Mouse (Mus musculus) liver, embryonic 12.5 days (tissue): ENCODE measurements around the gene Olfr684. TPM values are rescaled to one million over a fixed set of nuclear protein-coding genes. Genes with fewer than 3 reads are reported as not detected.

Source experiments
- ATAC-seq: fragments of 200-750 bp; cut with Nextera tagmentation; 2 replicates; pipeline ENCODE4 v1.8.0; 2017; ENCODE audit warnings: moderate number of reproducible peaks, mild to moderate bottlenecking, moderate library complexity
- H3K27ac ChIP-seq: fragments of 300-500 bp; sonication (generic); 2 replicates; pipeline ENCODE4 v1.5.1; 2016; ENCODE audit warnings: mild to moderate bottlenecking
- H3K27me3 ChIP-seq: fragments of 300-500 bp; sonication (generic); replicated peaks from 2 replicates; pipeline ENCODE4 v1.6.1; 2016; ENCODE audit warnings: mild to moderate bottlenecking, moderate library complexity
- H3K36me3 ChIP-seq: fragments of 300-500 bp; sonication (generic); 2 replicates; pipeline ENCODE4 v1.6.1; 2016; ENCODE audit warnings: mild to moderate bottlenecking, moderate library complexity
- H3K4me1 ChIP-seq: fragments of 300-500 bp; sonication (generic); 2 replicates; pipeline ENCODE4 v1.6.1; 2016
- H3K4me2 ChIP-seq: fragments of 300-500 bp; sonication (generic); 2 replicates; pipeline ENCODE4 v1.6.1; 2016; ENCODE audit warnings: mild to moderate bottlenecking, moderate library complexity
- H3K4me3 ChIP-seq: fragments of 300-500 bp; sonication (generic); 2 replicates; pipeline ENCODE4 v1.5.1; 2016; ENCODE audit warnings: mild to moderate bottlenecking, moderate library complexity
- H3K9ac ChIP-seq: fragments of 300-500 bp; sonication (generic); 2 replicates; pipeline ENCODE4 v1.6.1; 2016; ENCODE audit warnings: mild to moderate bottlenecking, moderate library complexity
- H3K9me3 ChIP-seq: fragments of 300-500 bp; sonication (generic); replicated peaks from 2 replicates; pipeline ENCODE4 v1.6.1; 2016; ENCODE audit warnings: mild to moderate bottlenecking, moderate library complexity
- WGBS: fragments of 180-500 bp; shearing (Covaris S2); methylation state at CpG from one replicate; pipeline ENCODE4 v1.1.7; 2016; ENCODE audit not compliant: insufficient replicate concordance; 5-methylcytosine and 5-hydroxymethylcytosine counted together
- polyA plus RNA-seq: library from polyadenylated mRNA; unstranded; fragments of >200 nt; fragmentation: Nextera tagmentation; extraction: Ambion mirVana; gene quantifications from 2 replicates; pipeline ENCODE4 v1.2.1, GENCODE M21; 2016

Olfr684 gene
- polyA plus RNA-seq, result not detected in 2 replicates

DNA sequence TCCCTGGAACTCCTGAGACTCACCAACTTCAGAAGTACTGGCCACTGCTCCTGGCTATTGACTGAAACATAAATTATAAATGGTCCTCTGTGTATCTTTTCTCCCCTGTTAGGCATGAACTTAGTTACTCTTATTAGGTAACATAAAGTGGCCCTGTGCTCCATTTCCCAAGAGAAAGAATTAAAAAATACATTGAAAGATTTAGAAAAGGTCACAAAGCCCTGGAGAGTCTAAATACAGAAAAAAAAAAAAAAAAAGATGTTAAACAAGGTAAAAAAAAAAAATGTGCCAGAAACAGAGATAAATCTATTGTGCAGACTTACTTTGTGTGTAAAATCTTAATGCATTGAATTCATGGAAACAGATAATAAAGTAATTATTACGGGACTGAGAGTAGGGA is at the start of gene Olfr684:
Gene Olfr684, minus strand, starts transcription at position 101 of the 400 bp plus-strand sequence.
- Histone ChIP-seq H3K4me1 (no peaks in the 10 kb centered on the region), H3K36me3 (no peaks in the 10 kb centered on the region), H3K9ac (no peak within 1 kb of the TSS), H3K4me2 (no peak within 1 kb of the TSS), H3K4me3 (no peak within 1 kb of the TSS), H3K9me3 (no peaks in the 10 kb centered on the region), H3K27me3 (no peaks in the 10 kb centered on the region), H3K27ac (no peak within 1 kb of the TSS)
- ATAC-seq, result no peak
- WGBS, result 64% methylated on average over 1 of the region's 1 CpGs

DNA sequence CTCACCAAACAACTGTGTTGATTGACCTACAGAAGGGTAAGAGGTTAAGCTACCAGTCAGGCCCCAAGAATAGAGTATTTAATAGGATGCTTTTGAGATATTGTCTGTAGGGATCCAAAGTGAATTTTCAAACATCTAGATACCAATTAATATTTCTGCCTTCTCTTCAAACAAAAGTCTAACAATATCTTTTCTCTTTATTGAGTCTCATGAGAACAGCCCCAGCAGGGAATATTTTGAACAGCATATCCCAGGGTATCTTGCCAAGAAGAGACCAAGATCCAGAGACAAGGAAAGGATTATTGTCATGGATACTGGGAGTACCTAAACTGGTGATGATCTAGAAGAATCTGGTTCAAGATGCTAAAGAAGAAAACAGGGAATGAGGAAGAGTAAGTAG is 43.9 kb upstream of the Olfr684 start, which contains the start of gene Olfr686:
Gene Olfr686, minus strand, starts transcription at position 101 of the 400 bp plus-strand sequence.
- Histone ChIP-seq H3K4me1 (no peaks in the 10 kb centered on the region), H3K27ac (no peak within 1 kb of the TSS), H3K4me2 (no peak within 1 kb of the TSS), H3K4me3 (no peak within 1 kb of the TSS), H3K9me3 (no peaks in the 10 kb centered on the region), H3K9ac (no peak within 1 kb of the TSS), H3K36me3 (no peaks in the 10 kb centered on the region), H3K27me3 (no peaks in the 10 kb centered on the region)
- no peak for ATAC-seq

GRCm38 (mm10) chr7:105185912-105186311 is 22.5 kb upstream of the Olfr684 start, which contains the start of gene Olfr685:
Gene Olfr685, minus strand, starts transcription at chr7:105186012.
- no peaks in the 10 kb centered on the region for H3K4me1 ChIP-seq
- H3K4me2 ChIP-seq, result no peak within 1 kb of the TSS
- H3K27me3 ChIP-seq, result no peaks in the 10 kb centered on the region
- H3K27ac ChIP-seq, result no peak within 1 kb of the TSS
- no peak within 1 kb of the TSS for H3K4me3 ChIP-seq
- H3K9me3 ChIP-seq, result no peaks in the 10 kb centered on the region
- no peaks in the 10 kb centered on the region for H3K36me3 ChIP-seq
- no peak within 1 kb of the TSS for H3K9ac ChIP-seq
- WGBS, result 66% methylated on average over 1 of the region's 1 CpGs
- ATAC-seq, result no peak

- Histone ChIP-seq H3K36me3 (no peaks in the 10 kb centered on the region), H3K4me3 (no peak overlapping the region), H3K4me2 (no peak overlapping the region), H3K27me3 (no peaks in the 10 kb centered on the region), H3K9me3 (no peaks in the 10 kb centered on the region), H3K27ac (no peak overlapping the region), H3K4me1 (no peaks in the 10 kb centered on the region), H3K9ac (no peak overlapping the region)
- ATAC-seq, result no peak
- 35% methylated on average over 4 of the region's 4 CpGs for WGBS
These were observed 7.3 kb upstream of the Olfr684 start for GRCm38 (mm10) chr7:105170773-105171172.

- H3K9me3 ChIP-seq, result no peaks in the 10 kb centered on the region
- H3K27ac ChIP-seq, result no peak within 1 kb of the TSS
- no peaks in the 10 kb centered on the region for H3K27me3 ChIP-seq
- WGBS, result 54% methylated on average over 1 of the region's 1 CpGs
- H3K36me3 ChIP-seq, result no peaks in the 10 kb centered on the region
- no peak for ATAC-seq
- no peaks in the 10 kb centered on the region for H3K4me1 ChIP-seq
- H3K4me3 ChIP-seq, result no peak within 1 kb of the TSS
- H3K4me2 ChIP-seq, result no peak within 1 kb of the TSS
- H3K9ac ChIP-seq, result no peak within 1 kb of the TSS
These were observed 16.5 kb downstream of the Olfr684 start, which contains the start of gene Olfr683 for GRCm38 (mm10) chr7:105146912-105147311. Gene Olfr683, minus strand, starts transcription at chr7:105147012.

GRCm38 (mm10) chr7:105141275-105141674 is 22.2 kb downstream of the Olfr684 start:
- Histone ChIP-seq H3K36me3 (no peaks in the 10 kb centered on the region), H3K4me1 (no peaks in the 10 kb centered on the region), H3K9me3 (no peaks in the 10 kb centered on the region), H3K4me2 (no peak overlapping the region), H3K4me3 (no peak overlapping the region), H3K27ac (no peak overlapping the region), H3K27me3 (no peaks in the 10 kb centered on the region), H3K9ac (no peak overlapping the region)
- WGBS, result 49% methylated on average over 2 of the region's 2 CpGs
- ATAC-seq, result no peak

DNA sequence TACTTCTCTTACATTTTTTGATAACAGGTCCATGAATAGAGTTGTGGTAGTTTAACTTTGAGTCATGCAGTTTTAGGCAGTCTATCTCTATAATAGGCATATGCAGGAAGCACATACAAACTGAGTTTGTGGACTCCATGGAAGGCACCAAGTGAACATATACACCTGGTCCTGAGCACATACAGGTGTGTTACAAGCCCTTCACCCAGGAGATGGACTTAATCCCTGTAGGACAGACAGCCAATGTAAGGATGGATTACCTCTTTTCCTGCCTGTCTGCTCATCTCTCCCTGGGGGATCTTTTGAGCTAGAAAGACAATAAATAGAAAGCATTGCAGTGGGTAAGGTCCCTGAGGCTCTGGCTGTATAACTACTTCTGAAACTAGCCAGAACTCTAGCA is 46.9 kb downstream of the Olfr684 start, which contains the start of gene Olfr681:
Gene Olfr681, plus strand, starts transcription at position 301 of the 400 bp plus-strand sequence.
- H3K27me3 ChIP-seq, result no peaks in the 10 kb centered on the region
- no peak within 1 kb of the TSS for H3K4me2 ChIP-seq
- no peaks in the 10 kb centered on the region for H3K36me3 ChIP-seq
- ATAC-seq, result no peak
- H3K9me3 ChIP-seq, result no peaks in the 10 kb centered on the region
- no peak within 1 kb of the TSS for H3K9ac ChIP-seq
- H3K4me3 ChIP-seq, result no peak within 1 kb of the TSS
- H3K4me1 ChIP-seq, result no peaks in the 10 kb centered on the region
- H3K27ac ChIP-seq, result no peak within 1 kb of the TSS

Other genes with a start within 250 kb of the Olfr684 start
- gene Olfr667, start 242.2 kb downstream of the Olfr684 start, polyA plus RNA-seq, result not detected in 2 replicates
- not detected in 2 replicates for gene Olfr668, start 235.6 kb downstream of the Olfr684 start, polyA plus RNA-seq
- gene Olfr669, start 229.4 kb downstream of the Olfr684 start, polyA plus RNA-seq, result not detected in 2 replicates
- not detected in 2 replicates for gene Olfr670, start 201.0 kb downstream of the Olfr684 start, polyA plus RNA-seq
- gene Olfr671, start 184.5 kb downstream of the Olfr684 start, polyA plus RNA-seq, result not detected in 2 replicates
- not detected in 2 replicates for gene Olfr672, start 161.6 kb downstream of the Olfr684 start, polyA plus RNA-seq
- not detected in 2 replicates for gene Olfr675, start 135.2 kb downstream of the Olfr684 start, polyA plus RNA-seq
- not detected in 2 replicates for gene Olfr676, start 131.0 kb downstream of the Olfr684 start, polyA plus RNA-seq
- not detected in 2 replicates for gene Olfr677, start 112.3 kb downstream of the Olfr684 start, polyA plus RNA-seq
- gene Olfr678, start 99.2 kb downstream of the Olfr684 start, polyA plus RNA-seq, result not detected in 2 replicates
- not detected in 2 replicates for gene Olfr679, start 82.4 kb downstream of the Olfr684 start, polyA plus RNA-seq
- not detected in 2 replicates for gene Olfr680-ps1, start 70.8 kb downstream of the Olfr684 start, polyA plus RNA-seq
- gene Olfr681, start 46.8 kb downstream of the Olfr684 start, polyA plus RNA-seq, result not detected in 2 replicates
- gene Olfr683, start 16.6 kb downstream of the Olfr684 start, polyA plus RNA-seq, result not detected in 2 replicates
- not detected in 2 replicates for gene Olfr685, start 22.4 kb upstream of the Olfr684 start, polyA plus RNA-seq
- gene Olfr686, start 43.8 kb upstream of the Olfr684 start, polyA plus RNA-seq, result not detected in 2 replicates
- not detected in 2 replicates for gene Olfr688, start 124.4 kb upstream of the Olfr684 start, polyA plus RNA-seq
- gene Olfr689, start 147.5 kb upstream of the Olfr684 start, polyA plus RNA-seq, result not detected in 2 replicates
- gene Olfr690, start 170.5 kb upstream of the Olfr684 start, polyA plus RNA-seq, result not detected in 2 replicates
- gene Olfr691, start 178.6 kb upstream of the Olfr684 start, polyA plus RNA-seq, result 0.05 TPM in 1 of 2 replicates, not detected in the other
- gene Olfr692, start 204.6 kb upstream of the Olfr684 start, polyA plus RNA-seq, result not detected in 2 replicates
- gene Gm5901, start 211.4 kb upstream of the Olfr684 start, polyA plus RNA-seq, result not detected in 2 replicates
- 15.9 and 16.9 TPM in 2 replicates for gene Fam160a2, start 236.4 kb upstream of the Olfr684 start, polyA plus RNA-seq
- gene Cnga4, start 240.9 kb upstream of the Olfr684 start, polyA plus RNA-seq, result not detected in 2 replicates